Mouse (Mus musculus) inflammation-experienced regulatory T-cells (primary cell): ENCODE data around the gene Ccdc134. TPM values are rescaled to one million over a fixed set of nuclear protein-coding genes. Genes with fewer than 3 reads are reported as not detected.

Experiments used
- polyA plus RNA-seq, 2 experiments: library from polyadenylated mRNA; unstranded; fragments of 100-300 nt; shearing (Covaris generic); gene quantifications; one replicate each; pipeline ENCODE4 v1.2.1; 2017

Gene Ccdc134
- polyA plus RNA-seq, result 10 to 100 TPM; 26.9 to 37.1 TPM

DNA sequence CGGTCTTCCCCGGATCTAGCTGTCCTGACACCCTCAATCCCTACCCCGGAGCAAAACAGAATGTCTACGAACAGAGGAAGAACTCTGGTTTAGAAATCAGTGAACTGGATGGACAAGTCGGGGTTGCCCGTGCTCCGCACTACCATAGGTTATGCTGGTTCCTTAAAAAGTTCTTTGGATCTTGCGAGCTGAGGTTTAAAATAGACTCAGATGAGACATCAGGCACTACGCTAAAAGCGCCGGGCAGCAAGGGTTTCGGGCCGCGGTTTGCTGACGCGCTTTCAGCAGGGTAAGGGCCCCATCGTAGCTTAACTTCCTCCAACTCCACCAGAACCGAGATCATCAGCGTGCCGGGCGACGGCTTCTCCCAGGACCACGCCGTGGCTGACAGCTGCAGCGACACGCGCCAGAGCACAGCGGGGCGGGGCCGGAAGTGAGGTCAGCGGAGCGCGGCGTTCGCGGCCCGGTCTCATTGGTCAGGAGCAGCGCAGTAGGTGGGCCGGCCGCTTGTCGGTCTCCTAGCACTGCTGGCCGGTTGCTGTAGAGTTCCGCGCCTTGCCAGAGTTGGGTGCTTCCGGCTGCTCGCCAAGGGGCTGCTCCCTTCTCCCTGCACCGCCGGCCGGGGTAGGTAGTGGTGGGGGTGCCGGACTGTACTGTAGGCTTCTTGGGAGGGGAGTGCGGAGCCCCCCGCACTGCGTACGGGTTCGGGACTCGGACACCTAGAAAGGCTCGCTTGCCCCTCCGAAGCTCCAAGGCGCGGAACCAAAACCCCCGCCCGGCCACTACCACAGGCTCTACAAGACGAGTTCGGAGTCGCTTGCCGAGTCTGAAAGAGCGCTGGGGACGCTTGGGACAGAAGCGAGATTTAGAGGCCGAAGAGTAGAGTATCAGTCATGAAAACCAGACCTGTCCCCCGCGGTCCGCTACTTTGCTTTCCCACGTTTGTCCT lies at the start of gene Ccdc134:
Gene Ccdc134, plus strand, starts transcription at position 497 of the 949 bp plus-strand sequence.

DNA sequence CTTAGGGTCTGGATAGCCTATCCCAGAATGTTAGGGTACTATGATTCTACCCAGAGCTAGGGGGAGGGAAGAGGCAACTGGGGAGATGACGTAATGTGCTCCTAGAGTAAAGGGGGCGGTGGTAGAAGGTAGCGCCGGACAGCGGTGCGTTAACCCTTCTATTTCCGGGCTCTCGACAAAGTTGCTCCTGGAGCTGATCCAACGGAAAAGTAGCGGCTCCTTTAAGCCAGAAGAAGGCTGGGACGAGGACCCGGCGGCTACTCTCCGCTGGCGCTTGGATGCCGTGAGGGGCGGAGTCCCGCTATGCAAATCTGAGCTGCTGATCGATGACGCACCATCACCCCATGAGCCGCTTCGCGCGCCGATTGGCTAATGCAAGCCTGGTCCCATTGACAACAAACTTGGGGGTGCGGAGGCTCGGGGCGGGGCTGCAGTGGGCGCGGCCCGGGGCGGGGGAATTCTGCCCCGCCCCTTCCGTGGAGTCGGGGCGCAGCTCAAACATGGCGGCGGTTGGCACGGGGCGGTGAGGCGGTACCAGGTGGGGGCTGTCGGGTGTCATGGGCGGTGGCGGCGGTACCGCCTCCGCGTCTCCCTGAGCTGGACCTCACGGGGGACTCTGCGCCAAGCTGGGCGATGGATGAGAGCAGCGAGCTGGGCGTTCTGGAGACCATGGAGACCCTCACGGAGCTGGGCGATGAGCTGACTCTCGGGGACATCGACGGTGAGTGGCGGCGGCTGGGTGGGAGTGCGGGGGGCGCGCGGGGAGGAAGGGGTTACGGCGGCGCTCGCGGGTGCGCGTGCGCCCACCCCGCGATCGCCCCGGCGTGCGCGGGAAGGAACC lies 19.3 kb downstream of the Ccdc134 start, which contains the start of gene Srebf2:
Gene Srebf2, plus strand, starts transcription at position 412 of the 841 bp plus-strand sequence.

Other genes with a start within 250 kb of the Ccdc134 start
- gene Polr3h, start 201.7 kb upstream of the Ccdc134 start, polyA plus RNA-seq, result 10 to 100 TPM; 53.2 to 55.8 TPM
- under 1 TPM in 1 of 2 experiments, not detected in 1; 0.27 TPM for gene Csdc2, start 191.2 kb upstream of the Ccdc134 start, polyA plus RNA-seq
- gene Pmm1, start 167.0 kb upstream of the Ccdc134 start, polyA plus RNA-seq, result 10 to 100 TPM; 13.0 to 16.0 TPM
- gene 1700029P11Rik, start 147.4 kb upstream of the Ccdc134 start, polyA plus RNA-seq, result not detected
- gene Xrcc6, start 140.1 kb upstream of the Ccdc134 start, polyA plus RNA-seq, result 10 to 100 TPM; 62.0 to 77.7 TPM
- 10 to 100 TPM; 37.2 to 48.3 TPM for gene Desi1, start 94.1 kb upstream of the Ccdc134 start, polyA plus RNA-seq
- 100 to 1,000 TPM; 136 to 218 TPM for gene Snu13, start 80.3 kb upstream of the Ccdc134 start, polyA plus RNA-seq
- gene 4930407I10Rik, start 68.8 kb upstream of the Ccdc134 start, polyA plus RNA-seq, result under 1 TPM in 1 of 2 experiments, not detected in 1; 0.70 TPM
- 1 to 10 TPM in 1 of 2 experiments, under 1 TPM in 1; 0.14 to 1.4 TPM for gene Mei1, start 57.9 kb upstream of the Ccdc134 start, polyA plus RNA-seq
- 100 to 1,000 TPM; 108 to 135 TPM for gene Srebf2, start 19.3 kb downstream of the Ccdc134 start, polyA plus RNA-seq
- 1 to 10 TPM in 1 of 2 experiments, under 1 TPM in 1; 0.13 to 1.5 TPM for gene Shisa8, start 84.9 kb downstream of the Ccdc134 start, polyA plus RNA-seq
- 1 to 10 TPM; 4.3 to 7.4 TPM for gene Tnfrsf13c, start 96.4 kb downstream of the Ccdc134 start, polyA plus RNA-seq
- gene Cenpm, start 116.8 kb downstream of the Ccdc134 start, polyA plus RNA-seq, result 1 to 10 TPM; 2.5 to 6.1 TPM
- 1 to 10 TPM in 1 of 2 experiments, not detected in 1; 1.0 TPM for gene 1500009C09Rik, start 124.5 kb downstream of the Ccdc134 start, polyA plus RNA-seq
- 1 to 10 TPM in 1 of 2 experiments, under 1 TPM in 1; 0.45 to 2.1 TPM for gene Sept3, start 147.0 kb downstream of the Ccdc134 start, polyA plus RNA-seq
- gene Wbp2nl, start 171.0 kb downstream of the Ccdc134 start, polyA plus RNA-seq, result under 1 TPM in 1 of 2 experiments, not detected in 1; 0.53 TPM
- gene Naga, start 211.0 kb downstream of the Ccdc134 start, polyA plus RNA-seq, result 10 to 100 TPM; 66.4 to 73.4 TPM
- gene Pheta2, start 211.0 kb downstream of the Ccdc134 start, polyA plus RNA-seq, result 10 to 100 TPM in 1 of 2 experiments, 1 to 10 TPM in 1; 3.7 to 11.0 TPM
- gene Smdt1, start 211.0 kb downstream of the Ccdc134 start, polyA plus RNA-seq, result 100 to 1,000 TPM; 162 to 165 TPM
- gene Ndufa6, start 226.4 kb downstream of the Ccdc134 start, polyA plus RNA-seq, result 100 to 1,000 TPM; 263 to 291 TPM